Mouse (Mus musculus) adrenal gland, postnatal 4 days (tissue): ENCODE measurements around the gene Lgmn. TPM values are rescaled to one million over a fixed set of nuclear protein-coding genes. Genes with fewer than 3 reads are reported as not detected.

Experiments used
- DNase-seq, 2 experiments: peaks; one replicate each; pipeline ENCODE4 v3.0.0; 2021 to 2022; ENCODE audit warnings: low spot score in 2 of 2, mixed read lengths in 2 of 2
- total RNA-seq, 2 experiments: library from RNA; stranded (reverse); gene quantifications; 2 replicates each; pipeline ENCODE4 v1.2.3; 2021

Lgmn gene
- total RNA-seq, 2 experiments from 2014 or later: 135 to 146 TPM

GRCm38 (mm10) chr12:102354126-102354984, 85.3 kb downstream of the Lgmn start:
- DNase-seq: no peak

- DNase-seq: no peak
Observed at GRCm38 (mm10) chr12:102350997-102351396, 88.6 kb downstream of the Lgmn start.

GRCm38 (mm10) chr12:102348447-102348846, 91.2 kb downstream of the Lgmn start:
- DNase-seq: no peak

DNA sequence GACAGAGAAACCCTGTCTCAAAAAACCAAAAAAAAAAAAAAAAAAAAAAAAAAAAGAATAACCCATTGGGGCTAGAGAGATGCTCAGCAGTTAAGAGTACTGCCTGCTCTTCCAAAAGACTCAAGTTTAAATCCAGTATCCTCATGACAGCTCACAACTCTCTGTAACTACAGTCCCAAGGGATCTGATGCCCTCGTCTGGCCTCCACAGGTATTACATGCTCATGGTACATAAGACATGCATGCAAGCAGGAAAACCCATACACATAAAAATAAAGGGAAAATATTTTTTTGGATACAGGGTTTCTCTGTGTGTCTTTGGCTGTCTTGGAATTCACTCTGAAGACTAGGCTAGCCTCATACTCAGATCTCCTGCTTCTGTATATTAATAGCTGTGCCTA, 93.1 kb downstream of the Lgmn start:
- no peak for DNase-seq

DNA sequence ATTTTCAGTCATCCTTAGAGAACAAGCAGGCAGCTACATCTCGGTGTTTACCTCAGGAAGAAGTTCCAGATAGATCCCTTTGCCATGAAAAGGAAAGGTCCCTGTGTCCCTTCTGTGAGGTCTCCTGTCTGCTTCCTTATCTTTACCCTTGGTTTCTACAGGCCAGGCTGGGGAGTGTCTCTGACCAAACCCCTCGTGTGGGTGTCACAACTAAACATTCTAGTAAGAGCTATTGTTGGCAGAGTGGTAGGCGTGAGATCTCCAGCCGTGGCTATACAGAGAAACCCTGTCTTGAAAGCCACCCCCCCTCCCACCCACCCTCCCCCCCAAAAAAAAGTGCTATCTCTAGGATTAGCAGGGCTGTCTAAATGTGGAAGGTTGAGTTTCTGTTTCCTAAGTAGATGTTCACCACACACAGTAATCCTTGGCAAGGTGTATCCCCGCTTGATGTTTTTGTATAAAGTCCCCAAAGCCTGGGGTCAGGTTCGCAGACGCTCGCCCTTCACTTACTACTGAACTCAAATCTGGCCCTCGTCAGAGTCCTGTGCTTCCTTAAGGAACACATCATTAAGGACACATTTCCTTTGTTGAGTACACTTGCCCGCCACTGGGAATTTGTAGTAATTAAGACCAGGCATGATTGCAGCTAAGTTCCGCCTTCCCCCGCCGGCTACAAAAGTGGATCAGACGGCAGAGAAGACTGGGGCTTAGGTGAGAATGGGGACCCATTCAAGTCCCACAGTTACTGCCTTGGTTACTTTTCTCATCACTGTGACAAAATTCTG, 94.4 kb downstream of the Lgmn start:
- DNase-seq: no peak

Other genes with a start within 250 kb of the Lgmn start
- gene Rin3, start 156.8 kb downstream of the Lgmn start, total RNA-seq: 10 to 100 TPM; 16.7 to 19.8 TPM
- 10 to 100 TPM; 41.2 to 41.6 TPM for gene Golga5, start 29.3 kb upstream of the Lgmn start, total RNA-seq
- gene Chga, start 115.2 kb upstream of the Lgmn start, total RNA-seq: 1,000 to 10,000 TPM; 1,913 to 1,920 TPM